Mouse (Mus musculus) cerebellum, postnatal 10 days (tissue): Measurements from ENCODE around the gene Slc25a19.

Experiments
- DNase-seq, 2 experiments: peaks; one replicate each; pipeline ENCODE4 v3.0.0; 2021; ENCODE audit warnings: mixed read lengths in 2 of 2

The Slc25a19 gene

GRCm38 (mm10) chr11:115640311-115640828, 12.3 kb upstream of the Slc25a19 start:
- DNase-seq: no peak

GRCm38 (mm10) chr11:115639540-115639939, 11.4 kb upstream of the Slc25a19 start:
- DNase-seq: no peak

GRCm38 (mm10) chr11:115638498-115639409, 10.7 kb upstream of the Slc25a19 start:
- no peak for DNase-seq

GRCm38 (mm10) chr11:115636960-115637359, 8.9 kb upstream of the Slc25a19 start:
- DNase-seq: no peak

DNA sequence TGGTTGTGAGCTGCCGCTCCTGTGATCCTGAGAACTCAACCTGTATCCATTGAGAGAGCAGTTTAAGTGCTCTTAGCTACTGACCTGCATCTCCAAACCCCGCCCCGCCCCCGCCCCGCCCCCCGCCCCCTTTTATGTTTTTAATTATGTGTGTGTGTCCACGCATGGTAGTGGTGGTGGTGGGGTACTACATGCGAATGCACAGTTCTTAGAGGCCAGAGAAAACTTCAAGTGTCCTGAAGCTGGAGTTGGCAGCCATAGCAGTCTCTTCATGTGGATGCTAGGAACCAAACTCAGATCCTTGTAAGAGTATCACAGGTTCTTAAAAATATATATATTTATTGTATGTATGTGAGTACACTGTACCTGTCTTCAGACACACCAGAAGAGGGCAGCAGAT, 7.4 kb upstream of the Slc25a19 start:
- no peak for DNase-seq

DNA sequence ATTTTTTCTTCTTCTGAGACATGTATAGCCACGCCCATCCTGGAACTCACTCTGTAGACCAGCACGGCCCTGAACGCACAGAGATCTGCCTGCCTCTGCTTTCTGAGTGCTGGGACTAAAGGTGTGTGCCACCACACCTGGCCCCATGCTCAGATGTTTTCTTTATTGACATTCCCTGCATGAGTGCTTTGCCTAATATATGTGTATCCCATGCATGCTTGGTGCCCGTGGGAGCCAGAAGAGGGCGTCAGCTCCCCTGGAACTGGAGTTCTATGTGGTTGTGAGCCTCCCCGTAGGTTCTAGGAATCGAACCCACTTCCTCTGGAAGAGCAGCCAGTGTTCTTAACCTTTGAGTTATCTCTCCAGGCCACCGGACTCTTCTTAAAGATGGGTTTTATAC, 6.9 kb upstream of the Slc25a19 start:
- no peak for DNase-seq

- DNase-seq: no peak
Observed at GRCm38 (mm10) chr11:115634109-115634508, 6.0 kb upstream of the Slc25a19 start.

GRCm38 (mm10) chr11:115632862-115633261, 4.8 kb upstream of the Slc25a19 start:
- DNase-seq: no peak

DNA sequence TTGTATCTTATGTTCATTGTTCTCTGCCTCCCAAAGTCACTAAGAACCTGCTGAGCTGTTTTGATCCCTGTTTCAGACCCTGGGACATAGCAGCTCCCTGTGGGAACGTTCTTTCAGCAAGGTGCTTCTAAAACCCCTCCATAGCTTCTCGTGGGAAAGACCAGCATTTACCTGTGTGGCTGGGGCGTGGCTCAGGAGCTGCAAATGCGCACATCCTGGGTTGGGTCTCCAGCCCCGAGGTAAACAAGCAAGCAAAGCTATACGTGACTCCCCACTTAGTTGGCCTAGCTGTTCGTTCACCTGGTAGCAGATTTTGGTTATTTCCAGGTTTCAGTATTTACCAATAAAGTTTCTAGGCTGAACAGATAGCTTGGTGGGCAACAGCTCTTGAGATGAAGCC, 4.2 kb upstream of the Slc25a19 start:
- no peak for DNase-seq

DNA sequence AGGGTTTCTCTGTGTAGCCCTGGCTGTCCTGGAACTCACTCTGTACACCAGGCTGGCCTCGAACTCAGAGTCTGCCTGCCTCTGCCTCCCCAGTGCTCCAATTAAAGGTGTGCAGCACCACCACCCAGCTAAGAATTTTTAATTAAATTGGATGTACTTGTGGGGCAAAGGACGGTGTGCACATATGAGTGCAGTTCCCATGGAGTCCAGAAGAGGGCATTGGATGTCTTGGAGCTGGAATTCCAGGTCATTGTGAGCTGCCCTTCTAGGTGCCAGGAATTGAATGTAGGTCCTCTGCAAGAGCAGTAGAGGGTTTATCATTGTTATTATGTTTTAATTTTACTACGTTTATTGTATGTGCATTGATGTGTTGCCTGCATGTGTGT, 3.4 kb upstream of the Slc25a19 start:
- DNase-seq: peak; percentile 64 to 72

DNA sequence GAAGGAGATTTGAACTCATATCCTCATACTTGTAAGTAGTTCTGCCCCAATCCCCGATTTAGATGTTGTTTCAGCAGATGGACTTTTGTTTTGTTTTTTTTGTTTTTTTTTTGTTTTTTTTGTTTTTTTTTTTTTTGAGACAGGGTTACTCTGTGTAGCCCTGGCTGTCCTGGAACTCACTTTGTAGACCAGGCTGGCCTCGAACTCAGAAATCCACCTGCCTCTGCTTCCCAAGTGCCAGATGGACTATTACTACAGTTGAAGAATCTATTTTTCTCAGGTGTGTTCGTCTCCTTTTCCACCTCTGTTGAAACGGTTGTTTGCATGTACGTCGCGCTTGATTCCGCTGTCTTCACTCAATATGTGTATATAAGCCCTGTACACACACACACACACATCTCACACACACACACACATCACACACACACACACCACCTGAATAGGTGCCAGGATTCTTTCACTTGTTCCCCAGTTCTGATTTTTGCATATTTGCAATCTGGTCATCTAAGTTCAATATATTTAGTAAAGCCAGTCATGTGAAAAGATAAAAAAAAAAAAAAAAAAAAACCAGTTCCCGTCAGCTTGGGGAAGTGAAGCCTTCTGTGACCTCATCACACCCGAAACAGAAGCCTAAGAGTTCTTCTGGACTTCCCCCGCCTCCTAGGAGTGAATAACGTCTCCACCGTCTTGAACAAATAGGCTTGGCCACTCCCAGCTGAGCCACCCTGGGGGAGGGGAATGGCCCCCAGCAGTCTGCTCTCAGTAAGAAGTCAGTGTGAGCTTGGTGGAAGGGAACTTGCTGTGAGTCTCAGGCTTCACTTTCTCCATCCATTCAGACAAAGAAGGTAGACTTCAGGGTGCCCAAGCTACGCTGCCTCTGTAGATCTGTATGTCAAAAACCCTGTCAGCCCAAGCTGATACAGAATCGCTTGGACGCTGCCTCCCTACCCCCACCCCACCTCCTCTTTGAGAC, 2.7 kb upstream of the Slc25a19 start:
- no peak for DNase-seq

GRCm38 (mm10) chr11:115629734-115630531, 1.8 kb upstream of the Slc25a19 start:
- no peak for DNase-seq

- no peak for DNase-seq
Observed at GRCm38 (mm10) chr11:115628465-115629101, 488 bp upstream of the Slc25a19 start.

DNA sequence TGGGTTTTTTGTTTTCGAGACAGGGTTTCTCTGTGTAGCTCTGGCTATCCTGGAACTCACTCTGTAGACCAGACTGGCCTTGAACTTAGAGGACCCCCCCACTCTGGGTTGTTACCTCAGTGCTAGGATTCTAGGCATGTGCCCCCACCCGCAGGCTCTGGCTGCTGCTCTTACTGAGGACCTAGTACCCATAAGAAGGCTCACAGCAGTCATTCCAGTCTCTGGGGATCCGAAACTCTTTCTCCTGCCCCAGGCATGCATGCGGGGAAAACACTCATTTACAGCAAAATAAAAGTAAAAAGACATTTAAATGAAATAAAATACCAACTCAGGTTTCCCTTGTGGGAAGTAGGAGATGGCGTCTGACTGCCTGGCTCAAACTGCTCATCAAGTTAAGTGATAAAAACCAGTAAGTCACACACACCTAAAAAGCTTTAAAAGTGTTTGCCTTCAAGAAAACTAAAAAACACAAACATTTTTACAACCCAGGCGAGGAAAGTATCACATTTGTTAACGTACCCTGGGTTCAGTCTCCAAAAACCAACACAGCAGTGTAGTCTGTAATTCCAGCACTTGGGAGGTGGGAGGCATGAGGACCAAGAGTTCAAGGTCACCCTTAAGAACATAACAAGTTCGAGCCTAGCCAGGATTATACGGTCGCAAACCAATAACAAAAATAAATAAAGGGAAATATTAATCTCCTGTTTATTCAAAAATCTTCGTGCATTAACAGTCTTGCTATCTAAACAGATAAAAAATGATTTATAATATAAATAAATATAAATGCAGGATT, 1.1 kb downstream of the Slc25a19 start:
- DNase-seq: no peak

DNA sequence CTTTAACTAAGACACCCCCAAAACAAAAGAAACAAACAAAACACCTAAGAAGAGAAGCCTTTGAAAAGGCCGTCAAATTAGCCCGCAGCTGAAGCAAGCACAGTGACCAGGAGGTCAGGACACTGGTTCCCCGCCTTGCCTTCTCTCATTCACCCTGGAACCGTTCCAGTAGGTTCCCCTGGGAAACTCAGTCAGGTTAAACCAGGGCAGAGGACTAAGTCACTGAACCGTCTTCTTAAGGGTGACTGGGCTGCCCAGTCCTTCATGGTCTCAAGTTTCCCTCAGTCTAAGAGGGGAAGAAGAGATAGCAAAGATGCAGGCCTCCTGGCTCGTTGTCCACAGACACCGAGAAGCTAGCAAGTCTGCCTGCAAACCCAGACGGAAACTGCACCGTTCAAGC, 2.2 kb downstream of the Slc25a19 start:
- DNase-seq: peak; percentile 49 to 51

DNA sequence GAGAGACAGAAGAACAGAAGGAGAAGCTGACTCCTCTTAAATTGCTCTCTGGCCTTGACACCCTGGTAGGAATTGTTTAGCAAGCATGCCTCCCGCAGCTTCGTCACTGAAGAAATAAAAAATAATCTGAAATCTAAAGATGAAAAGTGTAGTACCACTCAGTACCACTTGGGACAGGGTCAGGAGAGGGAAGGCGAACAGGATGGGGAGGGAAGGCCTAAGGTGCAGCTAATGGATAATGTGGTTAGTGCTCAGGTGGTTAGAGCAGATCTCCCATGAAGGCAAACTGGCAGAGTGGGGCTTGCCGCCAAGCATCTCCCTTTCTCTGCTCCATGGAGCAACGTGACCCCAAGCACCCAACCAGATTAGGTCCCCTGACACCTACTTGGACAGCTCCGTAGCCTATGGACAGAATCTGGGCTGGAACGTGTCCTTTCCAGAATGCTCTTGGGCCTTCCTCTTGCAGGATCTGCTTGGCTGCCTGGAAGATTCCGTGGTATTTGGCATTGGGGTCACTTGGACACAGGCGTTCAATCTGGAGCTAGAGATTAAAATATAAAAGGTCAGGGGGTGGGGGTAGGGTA, 4.5 kb downstream of the Slc25a19 start:
- peak in 1 of 2 experiments; percentile 54 for DNase-seq

DNA sequence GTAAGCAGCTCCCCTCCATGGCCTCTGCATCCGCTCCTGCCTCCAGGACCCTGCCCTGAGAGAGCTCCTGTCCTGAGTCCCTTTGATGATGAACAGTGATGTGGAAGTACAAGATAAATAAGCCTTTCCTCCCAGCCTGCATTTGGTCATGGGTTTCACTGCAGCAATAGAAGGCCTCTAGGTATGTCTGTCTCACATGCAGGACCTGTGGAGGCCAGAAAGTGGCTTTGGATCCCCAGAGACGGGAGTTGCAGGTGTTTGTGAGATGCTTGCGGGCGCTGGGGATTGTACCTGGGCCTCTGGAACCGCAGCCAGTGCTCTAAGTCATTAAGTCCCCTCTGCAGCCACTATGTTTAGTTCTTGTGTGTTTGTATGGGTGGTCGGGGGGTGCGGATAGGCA, 8.1 kb downstream of the Slc25a19 start:
- DNase-seq: no peak

- no peak for DNase-seq
Observed at GRCm38 (mm10) chr11:115618732-115619516, 9.2 kb downstream of the Slc25a19 start.

GRCm38 (mm10) chr11:115618001-115618400, 10.1 kb downstream of the Slc25a19 start:
- DNase-seq: no peak

DNA sequence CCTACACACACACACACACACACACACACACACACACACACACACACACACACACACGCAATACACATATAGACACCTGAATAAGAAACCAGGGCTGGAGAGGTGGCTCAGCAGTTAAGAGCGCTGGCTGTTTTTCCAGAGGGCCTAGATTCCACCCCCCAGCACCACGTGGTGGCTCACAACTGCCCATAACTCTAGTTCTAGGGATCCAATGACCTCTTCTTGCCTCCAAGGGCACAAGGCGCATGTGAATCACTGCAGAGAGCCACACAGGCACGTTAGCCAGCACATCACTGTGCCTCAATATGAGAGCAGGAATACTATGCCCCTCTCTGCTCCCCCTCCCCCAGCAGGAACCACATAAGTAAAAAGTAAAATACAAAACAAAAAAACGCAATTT, 11.2 kb downstream of the Slc25a19 start:
- no peak for DNase-seq
